Mouse (Mus musculus): ENCODE data around the gene Tmem245.

GRCm38 (mm10) chr4:56901671-56902070 lies 45.6 kb downstream of the Tmem245 start:
- TF ChIP-seq CTCF (IDR thresholded peaks at IDR 0.05) (peak; percentile 52), EP300 (IDR thresholded peaks at IDR 0.05) (no peak)

Data from lung, postnatal 0 days (tissue).